Mouse (Mus musculus): ENCODE data around the gene Thnsl2.

Thnsl2 gene

DNA sequence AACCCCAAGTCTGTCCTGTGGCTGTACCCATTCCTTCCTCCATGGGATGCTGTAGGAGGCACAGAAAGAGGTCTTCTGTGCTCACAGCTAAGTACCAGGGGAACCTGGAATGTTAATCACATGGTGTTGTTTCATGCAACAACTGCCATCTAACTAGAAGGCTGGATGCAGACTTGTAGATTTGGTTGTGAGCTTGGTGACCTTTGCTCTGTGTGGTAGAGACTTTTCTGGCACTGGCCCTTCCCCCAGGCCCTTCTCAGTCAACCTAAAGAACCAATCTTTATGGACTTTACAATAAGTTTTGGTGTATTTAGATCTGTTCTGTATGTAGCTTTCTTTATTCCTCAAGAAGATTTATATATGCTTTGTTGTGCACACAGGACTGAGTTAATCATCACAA is 13.2 kb downstream of the Thnsl2 start:
- DNase-seq (ENCODE audit: low spot score) = no peak

DNA sequence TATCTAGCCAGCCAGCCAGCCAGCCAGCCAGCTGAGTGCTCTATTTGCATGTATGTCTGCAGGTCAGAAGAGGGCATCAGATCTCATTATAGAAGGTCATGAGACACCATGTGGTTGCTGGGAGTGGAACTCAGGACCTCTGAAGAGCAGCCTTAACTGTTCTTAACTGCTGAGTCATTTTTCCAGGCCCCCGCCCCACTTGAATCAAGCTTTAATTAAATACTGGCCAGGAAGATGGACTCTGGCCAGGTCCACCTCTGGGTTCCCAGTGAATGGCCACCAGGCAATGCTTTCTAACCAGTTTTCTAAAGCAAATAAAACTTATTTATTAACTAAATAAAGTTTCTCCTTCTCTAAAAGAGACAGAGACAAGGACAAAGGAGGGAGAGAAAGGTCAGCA is 14.0 kb downstream of the Thnsl2 start:
- DNase-seq (ENCODE audit: low spot score) = no peak

DNA sequence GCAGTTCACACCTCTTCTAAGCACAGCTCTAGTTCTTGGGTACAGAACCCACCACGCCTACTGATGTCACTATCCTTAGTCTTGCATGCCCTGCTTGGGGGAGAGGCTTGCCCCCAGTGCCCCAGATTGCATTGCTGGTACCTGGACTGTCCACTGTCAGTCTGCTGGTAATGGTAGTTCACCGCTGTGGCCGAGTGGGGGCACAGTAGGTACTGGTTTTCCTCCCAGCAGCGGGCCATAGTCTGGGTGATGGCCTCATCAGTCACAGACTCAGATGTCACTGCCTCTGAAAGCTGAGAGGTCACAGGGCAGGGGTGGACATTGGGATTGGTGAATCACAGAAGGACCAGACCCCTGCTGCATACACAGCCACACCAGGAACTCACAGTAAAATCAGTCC is 15.2 kb downstream of the Thnsl2 start:
- DNase-seq (ENCODE audit: low spot score) = no peak

DNA sequence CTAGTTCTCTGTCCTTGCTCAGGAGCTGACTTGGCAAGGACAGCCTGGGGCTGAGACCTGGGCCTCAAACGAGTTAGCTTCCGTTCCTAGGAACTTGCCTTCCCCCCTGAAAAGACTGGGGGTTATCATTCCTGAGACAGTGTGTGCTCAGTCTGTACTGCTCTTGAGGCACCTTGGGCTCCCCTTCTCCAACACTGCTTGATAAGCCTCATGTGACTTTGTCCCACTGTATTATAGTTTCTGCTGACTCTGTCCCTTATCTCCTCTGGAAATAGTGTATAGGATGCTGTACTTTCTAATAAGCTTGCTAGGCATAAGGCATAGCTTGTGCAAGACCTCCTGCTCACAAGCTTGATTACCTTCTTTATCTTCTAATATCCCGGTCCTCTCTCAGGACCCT is 17.9 kb downstream of the Thnsl2 start:
- no peak for DNase-seq (ENCODE audit: low spot score)

DNA sequence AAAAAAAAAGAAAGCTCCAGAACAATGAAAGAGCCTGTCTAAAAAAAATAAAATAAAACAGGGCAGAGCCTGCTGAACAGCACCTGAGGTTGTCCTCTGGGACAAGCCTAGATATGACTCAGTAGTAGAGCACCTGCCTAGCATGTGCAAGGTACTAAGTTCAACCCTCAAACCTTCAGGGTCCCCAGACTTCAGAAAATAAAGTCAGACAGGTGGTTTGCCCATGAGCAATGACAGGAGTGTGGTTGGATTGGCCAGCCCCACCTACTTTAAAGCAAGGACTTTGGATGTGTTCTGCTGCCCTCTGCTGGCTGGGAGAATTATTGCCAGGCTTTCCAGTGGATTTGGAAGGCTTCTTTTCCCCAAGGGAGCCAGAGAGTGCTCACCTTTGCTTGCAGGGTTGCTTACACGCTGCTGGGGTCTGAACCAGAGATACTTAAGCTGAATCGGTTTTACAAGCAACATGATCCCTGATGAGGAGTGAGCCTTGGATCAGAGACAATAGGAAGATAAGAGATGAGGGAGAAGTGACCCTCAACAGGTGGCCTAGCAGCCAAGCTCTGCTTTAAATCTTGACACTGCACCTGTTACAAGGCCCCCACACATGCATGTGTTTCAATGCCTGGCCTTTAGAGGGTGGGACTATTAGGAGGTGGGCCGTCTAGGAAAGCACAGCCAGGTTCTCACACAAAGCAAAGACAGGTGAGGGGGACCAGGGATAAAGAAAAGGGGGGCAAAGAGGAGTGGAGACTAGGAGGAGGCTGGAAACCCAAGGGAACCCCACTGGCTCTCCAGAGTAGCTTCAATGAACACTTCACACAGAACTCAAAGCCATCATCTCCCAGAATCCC is 19.0 kb downstream of the Thnsl2 start:
- DNase-seq (ENCODE audit: low spot score) = peak; percentile 8

DNA sequence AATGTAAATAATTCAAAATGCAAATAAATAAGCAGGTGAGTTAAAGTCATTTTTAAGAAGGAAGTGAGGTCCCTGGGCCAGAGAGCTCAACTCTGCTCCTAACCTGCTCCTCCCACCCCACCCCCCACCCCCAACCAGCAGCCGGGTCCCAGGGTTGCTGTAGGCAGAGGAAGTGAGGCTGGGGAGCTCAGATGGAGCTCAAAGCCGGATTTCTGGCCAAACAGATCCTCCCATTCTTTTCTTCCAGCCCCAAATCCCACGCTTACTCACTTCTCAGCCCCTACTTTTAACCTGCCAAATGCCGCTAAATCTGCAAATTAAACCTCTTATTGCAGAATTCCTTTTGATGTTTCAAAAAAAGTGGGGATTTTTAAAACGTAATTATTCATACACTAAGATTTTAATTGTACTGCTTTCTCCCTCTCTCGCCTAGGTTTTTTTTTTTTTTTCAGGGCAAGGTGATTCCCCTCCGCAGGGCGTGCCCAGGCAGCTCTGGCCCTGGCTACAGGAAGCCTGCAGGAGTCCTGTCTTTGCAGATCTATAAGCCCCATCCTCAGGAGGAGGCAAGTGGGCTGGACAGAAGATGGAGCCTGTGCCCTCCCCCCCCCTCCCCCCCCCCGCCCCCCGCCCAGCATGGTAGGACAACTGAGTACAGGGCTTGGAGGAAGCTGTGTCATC is 24.5 kb downstream of the Thnsl2 start:
- no peak for DNase-seq (ENCODE audit: low spot score)

DNA sequence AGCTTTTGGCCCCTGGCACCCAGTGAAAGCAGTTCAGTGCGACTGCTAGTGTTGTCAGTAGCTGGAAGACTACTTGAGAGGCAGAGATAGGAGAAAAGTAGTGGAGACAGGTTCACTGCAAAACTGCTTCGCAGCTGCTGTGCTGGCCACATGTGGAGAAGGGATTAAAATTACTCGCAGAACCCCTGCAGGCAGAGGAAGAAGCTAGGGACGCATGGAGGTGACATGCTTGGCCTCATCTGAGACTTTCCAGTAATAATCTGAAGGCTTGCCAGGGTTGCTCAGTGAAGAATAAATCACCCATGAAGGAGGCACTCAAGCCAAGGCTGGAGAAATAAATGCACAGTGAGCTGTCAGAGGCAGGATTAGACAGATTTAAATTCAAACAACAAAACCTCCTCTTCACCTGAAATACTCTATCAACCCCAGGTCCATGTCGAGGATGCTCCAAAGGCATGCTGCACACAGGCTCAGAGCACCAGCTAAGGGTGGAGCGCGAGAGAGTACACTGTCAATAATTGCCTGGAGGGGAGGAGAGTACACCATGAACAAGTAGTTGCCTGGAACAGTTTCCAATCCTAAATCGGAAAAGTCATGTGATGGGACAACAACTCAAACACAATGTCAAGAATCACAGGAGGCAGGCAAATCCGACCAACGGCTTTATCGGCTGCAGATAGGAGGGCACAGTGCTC is 32.7 kb downstream of the Thnsl2 start:
- no peak for DNase-seq (ENCODE audit: low spot score)

DNA sequence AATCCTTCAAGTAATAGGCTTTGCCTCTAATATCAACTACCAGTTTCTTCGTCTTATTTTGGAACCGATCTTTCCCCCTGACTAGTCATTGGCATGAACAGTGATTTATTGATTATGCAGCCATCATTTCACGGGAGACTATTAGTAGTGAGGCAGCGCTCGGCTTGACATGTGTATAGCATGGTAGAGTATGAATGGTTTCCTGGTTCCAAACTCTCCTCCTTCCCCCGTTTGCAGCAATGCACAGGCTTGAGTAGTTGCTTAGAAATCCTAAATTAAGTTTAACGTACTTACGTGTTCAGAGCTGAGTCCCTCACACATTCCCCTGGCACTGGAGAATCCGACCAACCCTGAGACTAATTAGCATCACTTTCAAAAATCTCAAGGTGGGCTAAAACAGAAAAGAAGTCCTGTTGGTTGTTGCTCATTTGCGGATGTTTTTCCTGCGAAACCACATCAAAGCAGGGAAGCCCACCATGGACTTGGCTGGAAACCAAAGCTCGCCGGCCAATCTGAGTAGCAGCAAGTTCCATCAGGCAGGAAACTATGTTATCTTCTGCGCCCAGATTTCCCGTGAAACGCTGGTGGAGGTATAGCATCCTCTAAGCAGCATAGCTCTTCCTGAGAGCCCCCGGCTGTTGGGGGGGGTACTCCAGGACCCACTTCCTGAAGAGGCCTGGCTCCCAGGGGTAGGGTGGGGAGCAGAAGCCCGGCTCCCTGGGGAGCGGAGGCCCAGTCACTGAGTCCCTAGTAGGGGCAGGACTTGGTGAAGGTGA is 37.9 kb downstream of the Thnsl2 start:
- DNase-seq (ENCODE audit: low spot score) = no peak

DNA sequence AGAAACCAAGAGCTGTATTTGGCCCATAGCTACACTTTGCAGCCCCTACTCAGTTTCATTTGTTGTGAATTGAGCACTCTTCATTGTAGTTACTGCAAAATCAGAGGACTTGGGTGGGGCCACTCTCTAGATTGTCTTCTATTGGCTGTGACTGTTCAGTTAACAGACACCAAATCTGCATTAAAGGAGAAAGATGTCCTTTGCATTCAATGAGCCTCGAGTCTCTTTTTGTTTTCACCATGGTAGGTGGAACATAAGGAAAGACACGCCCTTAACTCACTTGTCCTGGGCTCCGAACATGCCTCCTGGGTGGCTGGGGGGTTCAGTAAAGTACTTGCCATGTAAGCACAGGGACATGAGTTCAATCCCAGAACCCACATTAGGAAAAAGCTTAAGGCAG is 48.1 kb downstream of the Thnsl2 start:
- no peak for DNase-seq (ENCODE audit: low spot score)

DNA sequence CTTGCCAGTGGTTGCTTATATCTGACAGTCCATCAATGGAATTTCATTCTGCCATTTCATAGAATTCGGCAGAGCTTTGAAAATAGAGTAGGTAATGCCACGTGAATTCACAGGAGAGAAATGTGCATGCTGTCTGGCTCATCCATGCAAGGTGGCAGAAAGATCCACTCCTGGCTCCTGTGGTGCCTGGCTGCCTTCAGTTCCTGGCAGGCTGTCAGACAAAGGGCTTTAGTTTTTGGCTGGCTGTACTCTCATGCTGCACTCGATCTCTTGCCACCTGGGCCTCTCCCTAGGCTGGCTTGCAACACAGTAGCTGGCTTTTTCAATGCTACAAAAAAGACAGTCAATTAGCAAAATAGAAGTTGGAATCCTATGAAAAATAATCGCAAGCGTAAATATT is 49.5 kb downstream of the Thnsl2 start:
- no peak for DNase-seq (ENCODE audit: low spot score)

DNA sequence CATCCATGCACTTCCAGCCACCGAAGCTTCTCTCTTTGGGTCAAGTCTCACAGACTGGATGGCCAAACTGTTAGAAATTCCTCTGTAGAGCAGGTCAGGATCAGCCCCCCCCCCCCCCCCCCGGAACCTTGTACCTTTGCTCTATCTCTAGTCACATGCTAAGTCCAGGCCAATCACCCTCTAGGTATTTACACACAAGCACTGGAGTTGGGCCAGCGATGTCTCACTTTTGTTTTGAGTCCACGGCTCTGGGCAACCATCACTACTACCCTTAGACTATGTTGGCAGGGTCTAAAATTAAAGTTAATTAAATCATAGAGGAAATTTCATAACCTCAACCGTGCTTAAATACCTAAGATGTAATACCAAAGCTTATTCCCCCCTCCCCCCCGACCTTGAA is 50.6 kb downstream of the Thnsl2 start:
- no peak for DNase-seq (ENCODE audit: low spot score)

DNA sequence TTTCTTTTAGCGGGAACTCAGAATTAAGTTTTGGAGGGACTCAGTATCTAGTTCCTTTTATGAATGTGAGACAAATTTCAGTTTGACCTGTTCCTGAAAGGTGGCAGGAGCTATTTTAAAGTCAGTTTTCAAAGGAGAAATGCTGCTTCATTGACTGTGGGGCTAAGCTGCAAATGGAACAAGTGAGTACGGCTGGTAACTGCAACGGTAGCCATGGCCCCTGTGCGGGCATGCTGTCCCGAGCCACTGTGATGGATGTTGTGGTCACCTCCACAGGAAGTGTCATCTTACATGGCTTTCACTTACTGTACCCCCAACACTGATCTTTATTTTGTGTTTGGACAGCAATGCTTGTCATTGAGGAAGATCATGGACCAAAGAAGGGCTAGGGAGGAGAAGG is 53.8 kb downstream of the Thnsl2 start:
- DNase-seq (ENCODE audit: low spot score) = no peak

DNA sequence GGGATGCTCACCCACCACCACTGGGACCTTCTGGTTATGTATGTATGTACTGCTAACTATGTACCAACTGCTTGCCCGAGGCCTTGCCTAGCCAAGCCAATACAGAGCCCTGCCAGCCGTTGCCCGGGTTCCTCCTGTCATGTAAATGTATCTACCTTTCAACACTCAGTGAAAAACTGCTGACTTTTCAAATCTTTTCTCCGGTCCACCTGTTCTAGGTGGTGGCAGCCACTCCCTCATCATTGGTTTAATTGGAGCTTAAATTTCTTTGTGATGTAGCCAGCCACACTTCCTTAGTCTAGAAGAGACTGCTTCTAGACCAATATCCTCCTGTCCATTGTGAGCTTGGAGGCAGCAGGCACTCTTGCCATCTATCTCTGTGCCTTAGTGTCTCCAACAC is 54.5 kb downstream of the Thnsl2 start:
- DNase-seq (ENCODE audit: low spot score) = no peak

DNA sequence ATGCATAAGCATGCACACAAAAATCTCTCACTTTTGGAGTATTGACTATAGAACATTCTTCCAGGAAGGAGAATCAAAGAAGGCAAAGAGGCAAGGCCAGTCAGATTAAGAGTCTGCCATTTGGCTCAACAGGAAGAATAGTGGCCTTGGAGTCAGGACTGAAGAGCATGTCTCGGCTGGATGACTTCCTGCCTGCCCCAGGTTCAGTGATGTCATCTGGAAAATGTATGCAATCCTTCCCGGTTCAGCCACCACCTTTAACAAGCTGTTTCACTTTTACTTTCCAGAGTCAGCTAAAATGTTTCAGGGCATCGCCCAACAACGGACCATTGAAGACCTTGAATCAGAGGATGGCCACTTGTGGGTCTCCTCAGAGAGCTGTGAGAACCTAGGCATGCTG is 55.2 kb downstream of the Thnsl2 start:
- no peak for DNase-seq (ENCODE audit: low spot score)

DNA sequence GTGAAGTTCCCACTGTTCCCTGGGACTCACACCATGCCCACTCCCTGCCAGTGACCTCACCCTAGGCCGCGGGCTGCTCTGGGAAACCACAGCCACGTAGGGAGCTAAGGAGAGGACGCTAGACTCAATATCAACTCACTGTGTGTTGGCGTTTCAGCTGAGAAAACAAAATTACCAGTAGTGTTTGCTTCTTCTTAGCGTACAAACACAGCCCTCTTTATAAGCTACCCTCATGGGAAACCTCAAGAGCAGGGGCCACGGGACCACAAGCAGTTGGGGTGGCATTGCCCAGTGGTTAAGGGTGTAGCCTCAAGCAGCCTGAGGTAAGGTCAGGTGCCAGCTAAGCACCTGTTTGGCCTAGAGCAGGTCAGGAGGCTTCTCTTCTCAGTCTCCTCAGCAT is 60.8 kb downstream of the Thnsl2 start:
- DNase-seq (ENCODE audit: low spot score) = no peak

DNA sequence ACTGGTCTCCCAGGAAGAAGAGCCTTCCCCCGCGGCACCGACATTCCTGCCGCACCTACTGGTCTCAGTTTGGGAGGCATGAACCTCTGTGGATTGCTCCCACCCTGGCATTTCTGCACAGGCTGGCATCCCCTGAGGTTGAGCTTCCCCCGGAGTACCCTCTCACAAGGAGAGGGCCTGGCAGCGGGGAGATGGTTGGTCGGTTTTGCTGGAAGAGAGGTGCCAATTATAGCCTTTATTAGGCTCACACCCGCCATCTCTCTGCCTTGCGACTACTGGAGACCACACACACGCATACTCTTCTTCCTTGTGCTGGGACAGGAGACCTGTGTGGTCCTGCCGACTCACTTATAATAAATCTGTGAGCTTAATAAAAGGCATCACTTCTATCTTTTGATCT is 62.2 kb downstream of the Thnsl2 start:
- no peak for DNase-seq (ENCODE audit: low spot score)

DNA sequence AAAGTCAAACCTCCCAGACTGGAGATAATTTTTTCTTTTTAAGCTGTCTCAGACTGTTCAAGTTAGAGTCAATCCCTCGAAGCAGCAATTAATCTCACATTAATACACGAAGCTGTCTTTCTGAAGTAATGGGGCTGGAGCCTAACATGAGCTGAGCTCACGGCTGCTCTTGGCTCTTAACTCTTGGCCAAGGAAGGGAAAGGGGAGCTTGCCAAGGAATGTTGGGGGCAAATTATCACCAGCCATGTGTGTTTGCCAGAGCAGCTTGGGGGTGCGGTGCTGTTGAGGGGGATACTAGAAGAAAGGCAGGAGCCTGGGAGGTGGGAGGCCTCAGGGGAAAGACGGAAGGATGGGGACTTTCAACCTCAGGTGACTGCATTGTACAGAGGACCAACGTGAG is 63.0 kb downstream of the Thnsl2 start:
- no peak for DNase-seq (ENCODE audit: low spot score)
